Mouse (Mus musculus) lung, adult 18-20 months (tissue): ENCODE measurements around the gene Rpn1.
"Not testable (repeated sequence)": the region's sequence is repeated elsewhere in the genome, so short reads cannot be mapped to it uniquely, and the experiment has no call there.

Experiments used
- DNase-seq, 2 experiments: peaks; one replicate each; pipeline ENCODE4 v3.0.0; 2022; ENCODE audit warnings: mixed read lengths in 2 of 2

Gene Rpn1

GRCm38 (mm10) chr6:88123150-88123857, 39.0 kb downstream of the Rpn1 start:
- no peak for DNase-seq

DNA sequence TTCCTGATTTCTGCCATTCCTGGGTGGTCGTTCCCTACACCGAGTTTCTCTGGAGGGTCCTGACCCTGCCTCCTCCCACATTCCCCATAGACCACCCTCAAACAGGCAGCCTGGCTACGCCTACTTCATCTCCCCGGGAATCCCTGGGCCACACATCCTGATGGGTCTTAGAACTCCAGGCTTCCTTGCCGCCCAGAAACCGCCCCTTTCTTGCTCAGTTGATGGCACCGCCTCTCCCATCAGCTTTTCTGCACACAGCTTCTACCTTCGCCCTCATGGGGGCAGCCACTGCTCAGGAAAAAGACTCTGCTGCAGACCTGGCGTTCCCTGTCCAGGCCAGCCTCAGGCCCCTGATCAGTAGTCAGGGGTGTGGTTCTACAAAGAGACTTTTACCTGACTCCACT, 39.6 kb downstream of the Rpn1 start:
- DNase-seq, result peak; percentile 80 to 86

GRCm38 (mm10) chr6:88124551-88124950, 40.3 kb downstream of the Rpn1 start:
- no peak for DNase-seq

- not testable (repeated sequence) for DNase-seq
Observed at GRCm38 (mm10) chr6:88125815-88126214, 41.5 kb downstream of the Rpn1 start.

GRCm38 (mm10) chr6:88131521-88131920, 47.2 kb downstream of the Rpn1 start:
- no peak for DNase-seq

GRCm38 (mm10) chr6:88132051-88132450, 47.8 kb downstream of the Rpn1 start:
- no peak for DNase-seq

DNA sequence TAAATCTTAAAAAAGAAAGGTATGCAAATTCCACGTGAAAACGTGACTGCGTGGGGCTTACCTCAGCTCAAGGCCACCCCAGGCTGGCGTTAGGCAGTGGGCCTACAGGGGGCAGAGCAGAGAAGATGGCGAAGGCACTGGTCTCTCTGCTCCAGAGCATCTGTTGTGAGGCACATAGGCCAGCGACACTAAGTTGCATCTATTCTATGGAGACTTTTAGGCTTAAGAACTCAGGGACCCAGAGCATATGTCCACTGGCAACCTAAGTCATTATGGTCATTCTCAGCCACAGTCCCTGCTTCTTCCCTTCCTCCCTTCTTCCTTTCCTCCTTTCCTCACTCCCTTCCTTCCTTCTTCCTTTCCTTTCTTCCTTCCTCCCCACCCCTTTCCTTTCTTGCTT, 48.8 kb downstream of the Rpn1 start:
- no peak for DNase-seq

GRCm38 (mm10) chr6:88133878-88134277, 49.6 kb downstream of the Rpn1 start:
- DNase-seq, result peak; percentile 53 to 77

DNA sequence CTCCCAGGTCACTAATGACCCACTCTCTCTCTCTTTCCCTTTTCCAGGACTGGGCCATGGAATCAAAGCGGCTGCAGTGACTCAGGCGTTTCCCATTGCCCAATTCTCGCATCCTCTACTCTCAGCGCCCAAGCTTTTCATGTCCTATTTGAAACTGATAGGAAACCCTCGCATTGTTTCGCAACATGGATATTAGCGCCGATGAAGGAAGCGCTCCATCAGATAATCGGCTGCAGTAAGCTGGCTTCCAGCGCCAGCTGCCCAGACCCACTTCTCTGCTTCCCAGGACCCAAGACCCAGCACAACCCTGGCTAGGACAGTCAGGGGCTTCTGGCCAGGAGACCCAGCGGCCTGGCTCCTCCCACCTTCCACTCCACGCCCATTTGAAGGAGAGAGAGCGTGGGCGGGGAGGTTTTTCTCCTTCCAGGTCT, 51.9 kb downstream of the Rpn1 start:
- DNase-seq, result peak; percentile 69 to 79

DNA sequence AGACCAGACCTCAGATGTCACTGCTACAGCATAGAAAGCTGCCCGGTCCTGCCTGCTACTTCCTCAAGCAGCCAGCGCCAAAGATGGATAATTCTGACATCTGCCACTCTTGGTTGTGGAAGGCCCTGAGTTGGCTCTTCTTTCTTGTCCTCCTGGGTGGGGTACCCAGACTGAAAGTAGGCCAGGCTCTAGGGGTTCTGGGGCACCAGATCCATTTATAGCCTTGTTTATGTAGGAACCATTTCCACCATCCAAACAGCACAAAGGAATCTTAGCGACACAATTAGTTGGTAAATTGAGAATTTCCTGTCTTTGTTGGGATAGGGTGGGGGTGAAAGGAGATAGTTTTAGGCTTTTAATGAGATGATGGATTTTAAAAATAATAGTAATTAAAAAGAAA, 54.2 kb downstream of the Rpn1 start:
- DNase-seq, result peak in 1 of 2 experiments; percentile 62

GRCm38 (mm10) chr6:88140264-88140663, 56.0 kb downstream of the Rpn1 start:
- peak; percentile 79 to 86 for DNase-seq

DNA sequence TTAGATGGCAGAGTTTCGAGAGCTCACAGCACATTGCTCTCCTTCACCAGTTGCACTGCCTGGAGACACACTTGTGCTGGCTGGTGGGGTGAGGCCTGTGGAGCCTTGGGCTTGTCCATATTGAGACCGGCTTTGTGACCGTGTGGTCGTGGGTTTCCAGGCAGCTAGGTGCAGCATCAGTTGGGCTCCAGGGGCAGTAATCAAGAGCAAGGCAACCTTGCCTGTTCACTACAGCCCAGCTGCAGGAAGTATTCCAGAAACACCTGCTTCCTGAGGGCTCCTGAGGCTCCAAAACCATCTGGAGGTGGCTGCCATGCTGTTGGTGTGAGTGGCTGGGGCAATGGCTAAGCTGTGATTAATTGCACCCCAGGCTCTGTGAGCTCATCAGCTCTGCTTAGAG, 61.5 kb downstream of the Rpn1 start:
- DNase-seq, result no peak

GRCm38 (mm10) chr6:88146576-88146975, 62.3 kb downstream of the Rpn1 start:
- peak in 1 of 2 experiments; percentile 61 for DNase-seq

GRCm38 (mm10) chr6:88147411-88148003, 63.2 kb downstream of the Rpn1 start:
- peak; percentile 85 to 90 for DNase-seq

DNA sequence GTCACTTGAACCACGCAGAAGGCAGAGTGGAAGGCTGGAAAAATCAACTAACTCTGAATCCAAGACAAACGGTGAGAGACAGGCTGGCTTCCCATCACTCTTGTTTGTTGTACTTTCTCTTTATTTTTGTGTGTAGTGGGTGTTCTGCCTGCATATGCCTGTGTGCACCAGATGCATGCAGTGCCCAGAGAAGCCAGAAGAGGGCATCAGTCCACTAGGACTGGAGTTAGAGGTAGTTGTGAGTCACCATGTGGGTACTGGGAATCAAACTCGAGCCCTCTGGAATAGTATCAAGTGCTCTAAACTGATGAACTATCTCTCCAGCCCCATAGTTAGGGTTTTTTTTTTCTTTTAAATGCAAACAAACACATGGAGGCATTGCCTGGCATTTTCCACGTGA, 67.1 kb downstream of the Rpn1 start:
- no peak for DNase-seq

DNA sequence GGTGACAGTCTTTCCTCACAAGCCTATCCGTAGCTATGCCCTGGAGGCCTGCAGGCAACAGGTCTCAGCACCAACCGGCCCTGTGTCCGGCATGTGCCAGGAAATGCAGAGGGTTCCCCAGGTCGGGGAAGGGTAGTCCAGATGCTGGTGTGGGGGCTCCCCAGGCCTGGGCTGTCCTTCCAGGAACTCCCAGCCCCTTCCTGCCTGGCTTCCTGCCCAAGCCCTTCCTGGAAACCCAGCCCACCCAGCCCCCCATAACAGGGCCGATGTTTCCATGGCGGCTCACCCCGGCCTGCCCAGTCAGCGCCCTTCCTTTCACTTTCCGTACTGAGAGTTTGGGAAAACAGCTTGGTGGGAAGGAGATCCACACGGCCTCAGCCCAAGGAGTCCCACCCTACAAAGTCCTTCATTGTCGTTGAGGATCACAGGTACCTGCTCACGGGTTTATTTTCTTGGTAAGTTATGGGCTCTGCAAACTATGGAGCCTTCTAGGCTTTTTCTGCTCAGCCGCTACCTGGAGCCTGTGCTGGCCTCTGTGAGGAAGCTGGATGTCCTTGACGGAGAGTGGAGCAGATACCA, 67.9 kb downstream of the Rpn1 start:
- peak; percentile 77 to 85 for DNase-seq

DNA sequence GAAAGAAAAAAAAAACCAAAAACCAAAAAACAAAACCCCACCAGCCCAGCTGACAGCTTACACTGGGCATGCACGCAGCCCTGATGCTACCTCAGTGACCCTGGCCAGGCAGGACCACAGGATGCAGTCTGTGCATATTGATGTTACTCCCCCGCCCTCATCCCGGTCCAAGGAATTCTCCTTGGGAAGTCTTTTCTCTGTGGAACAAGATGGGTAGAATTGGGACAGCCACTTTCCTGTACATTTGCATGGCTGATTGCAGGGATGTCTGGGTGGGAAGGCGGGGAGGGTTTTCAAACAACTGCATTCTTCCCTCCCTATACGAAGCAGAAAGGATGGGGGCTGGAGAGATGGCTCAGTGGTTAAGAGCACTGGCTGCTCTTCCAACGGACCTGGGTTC, 68.7 kb downstream of the Rpn1 start:
- DNase-seq, result no peak
